8 mouse cellular contexts compared by ENCODE assay signal in genomic region chr9:22095854-22096307, GRCm38 (mm10). TPM values are rescaled to one million over a fixed set of nuclear protein-coding genes. Genes with fewer than 3 reads are reported as not detected.
A peak's percentile ranks its signal among the peaks of the same experiment; 100 is the strongest.
DNase-seq lines count a peak whose midpoint lies in the region; ATAC-seq and TF ChIP-seq lines count a peak whose summit lies in the region.

No protein-coding gene starts in this region.

- 2% methylated on average over 24 of the region's 24 CpGs for whole genome bisulfite sequencing in forebrain, embryonic 14.5 days
- WGBS in lung, embryonic 15.5 days: under 1% methylated on average over 24 of the region's 24 CpGs
- WGBS in olfactory bulb, adult 2 months: 3% methylated on average over 24 of the region's 24 CpGs
- 1% methylated on average over 24 of the region's 24 CpGs for WGBS in thymus, adult 2 months

- H3K9ac ChIP-seq in ES-E14 (ENCODE audit: insufficient read depth, low read depth, low read length, poor library complexity, severe bottlenecking): peak overlapping the region; percentile 64; the same call in 1 of the 2 replicates
- H3K9ac ChIP-seq in forebrain, embryonic 14.5 days (ENCODE audit: low read length): peak overlapping the region; percentile 61
- H3K9ac ChIP-seq in lung, embryonic 15.5 days: peak overlapping the region; percentile 48

- no peak for TF ChIP-seq POLR2A in olfactory bulb, adult 2 months (IDR thresholded peaks at IDR 0.05; ENCODE audit: insufficient read depth, low read depth, low read length)
- TF ChIP-seq POLR2A in thymus, adult 2 months (IDR thresholded peaks at IDR 0.05; ENCODE audit: control insufficient read depth, extremely low read depth, insufficient read depth, low read length, poor library complexity): no peak

- intact Hi-C loops in heart, postnatal 14 days (cut with DNase I): no loop called here

- H3K27me3 ChIP-seq in forebrain, embryonic 14.5 days (replicated peaks; ENCODE audit: control insufficient read depth, insufficient read depth, low read length): peaks cover 15% of the 10 kb centered on the region
- peaks cover 26% of the 10 kb centered on the region for H3K27me3 ChIP-seq in lung, embryonic 15.5 days
- H3K27me3 ChIP-seq in thymus, adult 2 months (ENCODE audit: control insufficient read depth, insufficient read depth, low read length): no peaks in the 10 kb centered on the region; the same call in 1 of the 2 replicates

- TF ChIP-seq CTCF in olfactory bulb, adult 2 months (IDR thresholded peaks at IDR 0.05; ENCODE audit: insufficient read depth, low read depth, low read length): peak; percentile 55
- peak; percentile 87; the same call in 1 of the 2 replicates for TF ChIP-seq CTCF in thymus, adult 2 months (IDR thresholded peaks at IDR 0.05; ENCODE audit: borderline replicate concordance, control insufficient read depth, extremely low read depth, insufficient read depth, low read length, poor library complexity)

- H3K36me3 ChIP-seq in ES-E14 (ENCODE audit: control insufficient read depth, insufficient read depth, low read length, poor library complexity, severe bottlenecking): no peaks in the 10 kb centered on the region
- no peaks in the 10 kb centered on the region for H3K36me3 ChIP-seq in forebrain, embryonic 14.5 days (ENCODE audit: control insufficient read depth, insufficient read depth, low read length)
- no peaks in the 10 kb centered on the region for H3K36me3 ChIP-seq in lung, embryonic 15.5 days
- H3K36me3 ChIP-seq in thymus, adult 2 months (ENCODE audit: control insufficient read depth, insufficient read depth, low read length): no peaks in the 10 kb centered on the region

- peak; percentile 68 for ATAC-seq in forebrain, embryonic 14.5 days
- peak; percentile 55; the same call in 1 of the 2 replicates for ATAC-seq in lung, embryonic 15.5 days (ENCODE audit: borderline replicate concordance, extremely low read depth, low FRiP score, low TSS enrichment)

- peaks cover 1 to 8% of the 10 kb centered on the region in 2 experiments; a peak in 2 of 4 replicates for H3K4me1 ChIP-seq in ES-E14 (ENCODE audit: control insufficient read depth in 2 of 2, insufficient read depth in 2 of 2, low read length in 2 of 2, poor library complexity in 1 of 2)
- peaks cover 5% of the 10 kb centered on the region; the same call in 1 of the 2 replicates for H3K4me1 ChIP-seq in forebrain, embryonic 14.5 days (ENCODE audit: control insufficient read depth, insufficient read depth, low read length)
- peaks cover 17% of the 10 kb centered on the region for H3K4me1 ChIP-seq in lung, embryonic 15.5 days
- peaks cover 8% of the 10 kb centered on the region for H3K4me1 ChIP-seq in olfactory bulb, adult 2 months (ENCODE audit: control insufficient read depth, insufficient read depth, low read length)
- peaks cover 3% of the 10 kb centered on the region; the same call in 1 of the 2 replicates for H3K4me1 ChIP-seq in thymus, adult 2 months (replicated peaks; ENCODE audit: control insufficient read depth, insufficient read depth, low read length)

- DNase-seq in ES-E14 (ENCODE audit: low read depth, low spot score): no peak
- peak; percentile 78 for DNase-seq in cerebellum, adult 11-12 months
- DNase-seq in forebrain, embryonic 14.5 days (ENCODE audit: low spot score): peak; percentile 72
- DNase-seq in heart, postnatal 14 days: peak; percentile 86 to 93
- DNase-seq in layer of hippocampus, adult 18-20 months (ENCODE audit: low spot score in 2 of 2): peak; percentile 62 to 71
- peak; percentile 81 for DNase-seq in thymus, adult 2 months

- H3K4me3 ChIP-seq in ES-E14 (ENCODE audit: insufficient read depth in 1 of 2, low read depth in 1 of 2, low read length in 2 of 2, poor library complexity in 1 of 2, severe bottlenecking in 1 of 2): peak overlapping the region; percentile 36 to 61
- H3K4me3 ChIP-seq in forebrain, embryonic 14.5 days (ENCODE audit: low read depth, low read length): peak overlapping the region; percentile 28
- H3K4me3 ChIP-seq in lung, embryonic 15.5 days: peak overlapping the region; percentile 37
- H3K4me3 ChIP-seq in olfactory bulb, adult 2 months (ENCODE audit: insufficient read depth, low read depth, low read length): peak overlapping the region; percentile 35
- no peak overlapping the region for H3K4me3 ChIP-seq in thymus, adult 2 months (ENCODE audit: control insufficient read depth, insufficient read depth, low read length)

- in situ Hi-C loops in ES-E14 (cut with MboI; ENCODE audit: low sequenced_read_pairs in 2 of 2, unreplicated experiment in 2 of 2): no loop called here

- H3K27ac ChIP-seq in ES-E14 (ENCODE audit: insufficient read depth, low read depth, low read length, poor library complexity, severe bottlenecking): no peak overlapping the region
- H3K27ac ChIP-seq in forebrain, embryonic 14.5 days (ENCODE audit: low read depth, low read length): no peak overlapping the region
- no peak overlapping the region for H3K27ac ChIP-seq in lung, embryonic 15.5 days
- H3K27ac ChIP-seq in olfactory bulb, adult 2 months (ENCODE audit: insufficient read depth, low read depth, low read length): no peak overlapping the region
- no peak overlapping the region for H3K27ac ChIP-seq in thymus, adult 2 months (ENCODE audit: control insufficient read depth, insufficient read depth, low read length)

- peak overlapping the region; percentile 60 for H3K4me2 ChIP-seq in forebrain, embryonic 14.5 days (ENCODE audit: low read length)
- H3K4me2 ChIP-seq in lung, embryonic 15.5 days: peak overlapping the region; percentile 79

- no peaks in the 10 kb centered on the region for H3K9me3 ChIP-seq in ES-E14 (ENCODE audit: control insufficient read depth, insufficient read depth, low read depth, low read length)
- H3K9me3 ChIP-seq in forebrain, embryonic 14.5 days (replicated peaks; ENCODE audit: control insufficient read depth, low read length): no peaks in the 10 kb centered on the region
- H3K9me3 ChIP-seq in lung, embryonic 15.5 days: no peaks in the 10 kb centered on the region

TF ChIP-seq in ES-E14, 5 proteins besides CTCF, POLR2A, EP300 and RAD21:
- TF ChIP-seq MAFK (IDR thresholded peaks at IDR 0.05; ENCODE audit: insufficient read depth, low read depth, low read length): no peak
- no peak for TF ChIP-seq HCFC1 (IDR thresholded peaks at IDR 0.05; ENCODE audit: borderline replicate concordance, insufficient read depth, low read length)
- no peak for TF ChIP-seq ZC3H11A (IDR thresholded peaks at IDR 0.05; ENCODE audit: borderline replicate concordance, low read depth, low read length)
- TF ChIP-seq ZNF384 (IDR thresholded peaks at IDR 0.05; ENCODE audit: low read depth, low read length): no peak
- TF ChIP-seq CHD2 (IDR thresholded peaks at IDR 0.05; ENCODE audit: low read depth, low read length): no peak
TF ChIP-seq in ES-E14: peak in this region for 0.

RNA-seq across cellular contexts. Expression of gene Cnn1, which starts 3.1 kb away (rescaled TPM):
- total RNA-seq in ES-E14 (2012; rRNA removed): 14.0 and 25.6 TPM in 2 replicates
- 0.19 and 0.72 TPM in 2 replicates for polyA plus RNA-seq in forebrain, embryonic 14.5 days (2014; fragmentation: Nextera tagmentation; extraction: Ambion mirVana)
- 1 to 10 TPM; 5.4 to 9.5 TPM for total RNA-seq in heart, postnatal 14 days (2021)
- total RNA-seq in layer of hippocampus, adult 18-20 months (2021): under 1 TPM in 1 of 2 experiments, not detected in 1; 0.53 TPM
- polyA plus RNA-seq in lung, embryonic 15.5 days (2015; fragmentation: Nextera tagmentation; extraction: Ambion mirVana): 60.9 and 71.5 TPM in 2 replicates
- polyA plus RNA-seq in olfactory bulb, adult 2 months (2012; ENCODE audit: insufficient read depth, insufficient read length, low replicate concordance, missing spikeins): not detected in 2 replicates
- 4.3 and 5.0 TPM in 2 replicates for polyA plus RNA-seq in thymus, adult 2 months (2012; rRNA removed)

RNA-seq across cellular contexts. Expression of gene Ecsit, which starts 10.6 kb away (rescaled TPM):
- 37.5 and 38.2 TPM in 2 replicates for total RNA-seq in ES-E14 (2012; rRNA removed)
- polyA plus RNA-seq in forebrain, embryonic 14.5 days (2014; fragmentation: Nextera tagmentation; extraction: Ambion mirVana): 47.2 and 56.2 TPM in 2 replicates
- total RNA-seq in heart, postnatal 14 days (2021): 10 to 100 TPM; 91.7 to 91.8 TPM
- 10 to 100 TPM; 49.8 to 51.3 TPM for total RNA-seq in layer of hippocampus, adult 18-20 months (2021)
- 33.2 and 33.9 TPM in 2 replicates for polyA plus RNA-seq in lung, embryonic 15.5 days (2015; fragmentation: Nextera tagmentation; extraction: Ambion mirVana)
- polyA plus RNA-seq in olfactory bulb, adult 2 months (2012; ENCODE audit: insufficient read depth, insufficient read length, low replicate concordance, missing spikeins): not detected in 2 replicates
- polyA plus RNA-seq in thymus, adult 2 months (2012; rRNA removed): 58.1 and 62.2 TPM in 2 replicates

RNA-seq across cellular contexts. Expression of gene Elof1, which starts 21.1 kb away (rescaled TPM):
- total RNA-seq in ES-E14 (2012; rRNA removed): 72.0 and 85.3 TPM in 2 replicates
- polyA plus RNA-seq in forebrain, embryonic 14.5 days (2014; fragmentation: Nextera tagmentation; extraction: Ambion mirVana): 213 and 240 TPM in 2 replicates
- 10 to 100 TPM; 39.5 to 41.5 TPM for total RNA-seq in heart, postnatal 14 days (2021)
- total RNA-seq in layer of hippocampus, adult 18-20 months (2021): 10 to 100 TPM; 56.4 to 58.4 TPM
- polyA plus RNA-seq in lung, embryonic 15.5 days (2015; fragmentation: Nextera tagmentation; extraction: Ambion mirVana): 196 and 210 TPM in 2 replicates
- not detected in 2 replicates for polyA plus RNA-seq in olfactory bulb, adult 2 months (2012; ENCODE audit: insufficient read depth, insufficient read length, low replicate concordance, missing spikeins)
- 187 and 205 TPM in 2 replicates for polyA plus RNA-seq in thymus, adult 2 months (2012; rRNA removed)

RNA-seq across cellular contexts. Expression of gene Zfp653, which starts 24.7 kb away (rescaled TPM):
- 10.9 and 14.3 TPM in 2 replicates for total RNA-seq in ES-E14 (2012; rRNA removed)
- polyA plus RNA-seq in forebrain, embryonic 14.5 days (2014; fragmentation: Nextera tagmentation; extraction: Ambion mirVana): 11.3 and 13.4 TPM in 2 replicates
- total RNA-seq in heart, postnatal 14 days (2021): 1 to 10 TPM; 5.3 to 6.4 TPM
- total RNA-seq in layer of hippocampus, adult 18-20 months (2021): 10 to 100 TPM; 20.8 to 21.7 TPM
- polyA plus RNA-seq in lung, embryonic 15.5 days (2015; fragmentation: Nextera tagmentation; extraction: Ambion mirVana): 13.4 and 15.3 TPM in 2 replicates
- polyA plus RNA-seq in olfactory bulb, adult 2 months (2012; ENCODE audit: insufficient read depth, insufficient read length, low replicate concordance, missing spikeins): not detected in 2 replicates
- polyA plus RNA-seq in thymus, adult 2 months (2012; rRNA removed): 52.0 and 52.6 TPM in 2 replicates

RNA-seq across cellular contexts. Expression of gene Gm49318, which starts 24.8 kb away (rescaled TPM):
- not detected in 2 replicates for total RNA-seq in ES-E14 (2012; rRNA removed)
- polyA plus RNA-seq in forebrain, embryonic 14.5 days (2014; fragmentation: Nextera tagmentation; extraction: Ambion mirVana): not detected in 2 replicates
- total RNA-seq in heart, postnatal 14 days (2021): not detected
- 1 to 10 TPM; 2.0 to 4.4 TPM for total RNA-seq in layer of hippocampus, adult 18-20 months (2021)
- polyA plus RNA-seq in lung, embryonic 15.5 days (2015; fragmentation: Nextera tagmentation; extraction: Ambion mirVana): not detected in 2 replicates
- polyA plus RNA-seq in olfactory bulb, adult 2 months (2012; ENCODE audit: insufficient read depth, insufficient read length, low replicate concordance, missing spikeins): not detected in 2 replicates
- not detected in 2 replicates for polyA plus RNA-seq in thymus, adult 2 months (2012; rRNA removed)

Comparison
In these comparisons a context has a peak if more than half of its experiments do, and no peak if none do; other contexts are left out.
1. RNA of gene Cnn1, which starts 3.1 kb away (polyA plus RNA-seq): 60.9 to 71.5 TPM in lung, embryonic 15.5 days; 4.3 to 5.0 TPM in thymus, adult 2 months, 0.19 to 0.72 TPM in forebrain, embryonic 14.5 days and not detected in olfactory bulb, adult 2 months; every median in the first group is over 10 times any median in the second.
2. RNA of gene Ecsit, which starts 10.6 kb away (polyA plus RNA-seq): 58.1 to 62.2 TPM in thymus, adult 2 months, 47.2 to 56.2 TPM in forebrain, embryonic 14.5 days and 33.2 to 33.9 TPM in lung, embryonic 15.5 days; not detected in olfactory bulb, adult 2 months; every median in the first group is over 10 times any median in the second.
3. Peak in every context shown above with its lines, with median percentiles within 50 percentile points of each other: H3K9ac ChIP-seq.